Comparison of ENCODE assay signal across 12 mouse cellular contexts in genomic region chr19:58180773-58181172, GRCm38 (mm10).
DNase-seq lines count a peak whose midpoint lies in the region; ATAC-seq lines count a peak whose summit lies in the region.
"Had no signal": no experiment of that assay in that cellular context is flagged by ENCODE, and none has a peak within 500 bp of the region (broad histone marks: within the 10 kb centered on the region; RNA-seq: fewer than 3 reads in every experiment).

No protein-coding gene starts in this region.

- H3K36me3 ChIP-seq in lung, embryonic 15.5 days = no peaks in the 10 kb centered on the region
- no peaks in the 10 kb centered on the region for H3K36me3 ChIP-seq in hindbrain, embryonic 11.5 days (ENCODE audit: control insufficient read depth, insufficient read depth, low read length)
- H3K36me3 ChIP-seq in midbrain, embryonic 12.5 days = no peaks in the 10 kb centered on the region
- H3K36me3 ChIP-seq: liver, embryonic 13.5 days had no signal

- H3K9me3 ChIP-seq in lung, embryonic 15.5 days = no peaks in the 10 kb centered on the region
- no peaks in the 10 kb centered on the region for H3K9me3 ChIP-seq in hindbrain, embryonic 11.5 days (ENCODE audit: control insufficient read depth, low read length)
- H3K9me3 ChIP-seq in midbrain, embryonic 12.5 days = no peaks in the 10 kb centered on the region
- H3K9me3 ChIP-seq: liver, embryonic 13.5 days had no signal

- 17% methylated on average over 5 of the region's 5 CpGs for WGBS in lung, embryonic 15.5 days
- WGBS in hindbrain, embryonic 11.5 days = 6% methylated on average over 5 of the region's 5 CpGs
- 3% methylated on average over 5 of the region's 5 CpGs for WGBS in midbrain, embryonic 12.5 days

- no peak for DNase-seq in lung, postnatal 36 days
- DNase-seq in hindbrain, embryonic 11.5 days (ENCODE audit: low spot score) = peak; percentile 57
- no peak for DNase-seq in spleen, postnatal 10 days (ENCODE audit: low spot score in 2 of 2)
- DNase-seq in cerebellum, adult 8-10 months = no peak
- DNase-seq: adrenal gland, adult 2 months; forebrain, postnatal 0 days; heart, adult 2 months; liver, embryonic 13.5 days; thymus, postnatal 4 days had no signal

- no peak overlapping the region for H3K4me3 ChIP-seq in lung, embryonic 15.5 days
- H3K4me3 ChIP-seq in hindbrain, embryonic 11.5 days (ENCODE audit: low read depth, low read length) = no peak overlapping the region
- H3K4me3 ChIP-seq in midbrain, embryonic 12.5 days = no peak overlapping the region
- H3K4me3 ChIP-seq: heart, adult 2 months; liver, embryonic 13.5 days had no signal

- H3K27ac ChIP-seq in lung, embryonic 15.5 days = no peak overlapping the region
- H3K27ac ChIP-seq in hindbrain, embryonic 11.5 days (ENCODE audit: low read depth, low read length) = no peak overlapping the region
- no peak overlapping the region for H3K27ac ChIP-seq in midbrain, embryonic 12.5 days (replicated peaks)
- H3K27ac ChIP-seq: heart, adult 2 months; liver, embryonic 13.5 days had no signal

- H3K27me3 ChIP-seq in lung, embryonic 15.5 days = no peaks in the 10 kb centered on the region
- no peaks in the 10 kb centered on the region for H3K27me3 ChIP-seq in hindbrain, embryonic 11.5 days (ENCODE audit: control insufficient read depth, insufficient read depth, low read length)
- peaks cover 6% of the 10 kb centered on the region; the same call in 1 of the 2 replicates for H3K27me3 ChIP-seq in midbrain, embryonic 12.5 days
- H3K27me3 ChIP-seq: liver, embryonic 13.5 days had no signal

- ATAC-seq in lung, embryonic 15.5 days (ENCODE audit: borderline replicate concordance, extremely low read depth, low FRiP score, low TSS enrichment) = no peak
- no peak for ATAC-seq in hindbrain, embryonic 11.5 days (ENCODE audit: low FRiP score)
- no peak for ATAC-seq in midbrain, embryonic 12.5 days (ENCODE audit: low FRiP score, low read depth)
- ATAC-seq in CD4-positive, CD25-positive, alpha-beta regulatory T cell, adult 4 months = no peak
- ATAC-seq: forebrain, postnatal 0 days had no signal

- H3K9ac ChIP-seq in lung, embryonic 15.5 days = no peak overlapping the region
- no peak overlapping the region for H3K9ac ChIP-seq in hindbrain, embryonic 11.5 days (ENCODE audit: low read depth, low read length)
- H3K9ac ChIP-seq in midbrain, embryonic 12.5 days (replicated peaks) = no peak overlapping the region
- H3K9ac ChIP-seq: forebrain, postnatal 0 days; liver, embryonic 13.5 days had no signal

- peaks cover 5% of the 10 kb centered on the region; the same call in 1 of the 2 replicates for H3K4me1 ChIP-seq in lung, embryonic 15.5 days
- no peaks in the 10 kb centered on the region for H3K4me1 ChIP-seq in hindbrain, embryonic 11.5 days (replicated peaks; ENCODE audit: control insufficient read depth, insufficient read depth, low read length)
- H3K4me1 ChIP-seq in midbrain, embryonic 12.5 days = peaks cover 5% of the 10 kb centered on the region; the same call in 1 of the 2 replicates
- H3K4me1 ChIP-seq: liver, embryonic 13.5 days had no signal

- peak overlapping the region; percentile 20; the same call in 1 of the 2 replicates for H3K4me2 ChIP-seq in lung, embryonic 15.5 days
- H3K4me2 ChIP-seq in hindbrain, embryonic 11.5 days (replicated peaks; ENCODE audit: low read depth, low read length) = no peak overlapping the region
- peak overlapping the region; percentile 13; the same call in 1 of the 2 replicates for H3K4me2 ChIP-seq in midbrain, embryonic 12.5 days (replicated peaks)
- H3K4me2 ChIP-seq: liver, embryonic 13.5 days had no signal
